Mouse (Mus musculus) stomach, embryonic 14.5 days (tissue): ENCODE results near the gene Lsm14b. TPM values are rescaled to one million over a fixed set of nuclear protein-coding genes. Genes with fewer than 3 reads are reported as not detected.

Experiments used
- ATAC-seq: fragments of 200-750 bp; cut with Nextera tagmentation; 2 replicates; pipeline ENCODE4 v1.8.0; 2017; ENCODE audit warnings: low read depth, moderate TSS enrichment; ENCODE audit not compliant: insufficient number of reproducible peaks, insufficient read depth, low FRiP score
- H3K27ac ChIP-seq: fragments of 300-500 bp; sonication (generic); 2 replicates; pipeline ENCODE4 v1.5.1; 2014; ENCODE audit warnings: mild to moderate bottlenecking, low read length, moderate library complexity, mixed read lengths
- H3K27me3 ChIP-seq: fragments of 300-500 bp; sonication (generic); 2 replicates; pipeline ENCODE4 v1.6.1; 2014; ENCODE audit warnings: low read length, control low read depth, mixed read lengths; ENCODE audit not compliant: control insufficient read depth, insufficient read depth
- H3K36me3 ChIP-seq: fragments of 300-500 bp; sonication (generic); 2 replicates; pipeline ENCODE4 v1.6.1; 2014; ENCODE audit warnings: mild to moderate bottlenecking, control low read depth, low read length, moderate library complexity, mixed read lengths; ENCODE audit not compliant: control insufficient read depth, insufficient read depth
- H3K4me1 ChIP-seq: fragments of 300-500 bp; sonication (generic); 2 replicates; pipeline ENCODE4 v1.6.1; 2014; ENCODE audit warnings: low read length, control low read depth, mixed read lengths; ENCODE audit not compliant: control insufficient read depth, insufficient read depth
- H3K4me2 ChIP-seq: fragments of 300-500 bp; sonication (generic); replicated peaks from 2 replicates; pipeline ENCODE4 v1.6.1; 2014; ENCODE audit warnings: low read depth, low read length, control low read depth
- H3K4me3 ChIP-seq: fragments of 300-500 bp; sonication (generic); 2 replicates; pipeline ENCODE4 v1.5.1; 2014; ENCODE audit warnings: low read depth, low read length, control low read depth
- H3K9ac ChIP-seq: fragments of 300-500 bp; sonication (generic); replicated peaks from 2 replicates; pipeline ENCODE4 v1.6.1; 2014; ENCODE audit warnings: low read depth, mild to moderate bottlenecking, control low read depth, low read length, moderate library complexity, mixed read lengths
- H3K9me3 ChIP-seq: fragments of 300-500 bp; sonication (generic); 2 replicates; pipeline ENCODE4 v1.6.1; 2016; ENCODE audit warnings: low read depth, low read length, control low read depth; ENCODE audit not compliant: control insufficient read depth
- WGBS: fragments of 180-500 bp; shearing (Covaris S2); extraction: QIAGEN DNeasy Blood & Tissue Kit; methylation state at CpG from one replicate; pipeline ENCODE4 v1.1.7; 2014; 5-methylcytosine and 5-hydroxymethylcytosine counted together
- polyA plus RNA-seq: library from polyadenylated mRNA; unstranded; fragments of >200 nt; fragmentation: Nextera tagmentation; extraction: Ambion mirVana; gene quantifications from 2 replicates; pipeline ENCODE4 v1.2.1, GENCODE M21; 2014

The Lsm14b gene
- polyA plus RNA-seq, 1 experiment from 2014 or later: 6.9 TPM

GRCm38 (mm10) chr2:180006352-180007017 lies 18.3 kb upstream of the Lsm14b start:
- peak; percentile 59 for ATAC-seq

GRCm38 (mm10) chr2:180010686-180011085 lies 14.1 kb upstream of the Lsm14b start:
- Histone ChIP-seq H3K4me3 (no peak overlapping the region), H3K9ac (no peak overlapping the region), H3K9me3 (no peaks in the 10 kb centered on the region), H3K4me1 (peaks cover 6% of the 10 kb centered on the region; the same call in 1 of the 2 replicates), H3K4me2 (no peak overlapping the region), H3K36me3 (no peaks in the 10 kb centered on the region), H3K27me3 (no peaks in the 10 kb centered on the region), H3K27ac (no peak overlapping the region)
- 90% methylated on average over 7 of the region's 7 CpGs for WGBS
- no peak for ATAC-seq

More at GRCm38 (mm10) chr2:180006352-180007017, 18.3 kb upstream of the Lsm14b start:
- Histone ChIP-seq H3K4me2 (no peak overlapping the region), H3K9me3 (no peaks in the 10 kb centered on the region), H3K27me3 (no peaks in the 10 kb centered on the region), H3K36me3 (no peaks in the 10 kb centered on the region), H3K4me1 (no peaks in the 10 kb centered on the region), H3K4me3 (no peak overlapping the region), H3K9ac (no peak overlapping the region), H3K27ac (no peak overlapping the region)
- WGBS: 35% methylated on average over 9 of the region's 9 CpGs

GRCm38 (mm10) chr2:180011370-180011769 lies 13.4 kb upstream of the Lsm14b start:
- Histone ChIP-seq H3K4me2 (no peak overlapping the region), H3K4me3 (no peak overlapping the region), H3K36me3 (no peaks in the 10 kb centered on the region), H3K9ac (no peak overlapping the region), H3K4me1 (peaks cover 6% of the 10 kb centered on the region; the same call in 1 of the 2 replicates), H3K27me3 (no peaks in the 10 kb centered on the region), H3K27ac (no peak overlapping the region), H3K9me3 (no peaks in the 10 kb centered on the region)
- 79% methylated on average over 6 of the region's 6 CpGs for WGBS
- 0 out of 2 replicates have a peak, but pooled peaks have one; percentile 29 for ATAC-seq

- H3K36me3 ChIP-seq: no peaks in the 10 kb centered on the region
- H3K27me3 ChIP-seq: no peaks in the 10 kb centered on the region
- H3K4me1 ChIP-seq: peaks cover 11% of the 10 kb centered on the region; the same call in 1 of the 2 replicates
- ATAC-seq: no peak
- no peak overlapping the region for H3K4me3 ChIP-seq
- H3K4me2 ChIP-seq: no peak overlapping the region
- WGBS: 89% methylated on average over 7 of the region's 7 CpGs
- H3K9ac ChIP-seq: no peak overlapping the region
- H3K27ac ChIP-seq: no peak overlapping the region
- no peaks in the 10 kb centered on the region for H3K9me3 ChIP-seq
Observed at GRCm38 (mm10) chr2:180013686-180014085, 11.1 kb upstream of the Lsm14b start.

- H3K9ac ChIP-seq: no peak overlapping the region
- H3K9me3 ChIP-seq: no peaks in the 10 kb centered on the region
- H3K36me3 ChIP-seq: no peaks in the 10 kb centered on the region
- no peak for ATAC-seq
- H3K4me1 ChIP-seq: peaks cover 11% of the 10 kb centered on the region; the same call in 1 of the 2 replicates
- 42% methylated on average over 4 of the region's 4 CpGs for WGBS
- no peak overlapping the region for H3K4me3 ChIP-seq
- peak overlapping the region; percentile 28; the same call in 1 of the 2 replicates for H3K27ac ChIP-seq
- 0 out of 2 replicates have a peak, but pooled peaks cover 5% of the 10 kb centered on the region for H3K27me3 ChIP-seq
- no peak overlapping the region for H3K4me2 ChIP-seq
Observed at GRCm38 (mm10) chr2:180017632-180018031, 7.2 kb upstream of the Lsm14b start.

GRCm38 (mm10) chr2:180018573-180018972 lies 6.2 kb upstream of the Lsm14b start:
- H3K9me3 ChIP-seq: no peaks in the 10 kb centered on the region
- no peak for ATAC-seq

GRCm38 (mm10) chr2:180020091-180020661 lies 4.6 kb upstream of the Lsm14b start:
- ATAC-seq: no peak
- Histone ChIP-seq H3K36me3 (no peaks in the 10 kb centered on the region), H3K4me3 (no peak overlapping the region), H3K4me2 (no peak overlapping the region), H3K4me1 (peaks cover 14% of the 10 kb centered on the region; the same call in 1 of the 2 replicates), H3K9me3 (no peaks in the 10 kb centered on the region), H3K27ac (no peak overlapping the region), H3K27me3 (0 out of 2 replicates have a peak, but pooled peaks cover 6% of the 10 kb centered on the region), H3K9ac (no peak overlapping the region)
- WGBS: 77% methylated on average over 7 of the region's 7 CpGs

More at GRCm38 (mm10) chr2:180018573-180018972, 6.2 kb upstream of the Lsm14b start:
- Histone ChIP-seq H3K27me3 (0 out of 2 replicates have a peak, but pooled peaks cover 6% of the 10 kb centered on the region), H3K9ac (no peak overlapping the region), H3K4me1 (peaks cover 11% of the 10 kb centered on the region; the same call in 1 of the 2 replicates), H3K36me3 (no peaks in the 10 kb centered on the region), H3K27ac (no peak overlapping the region), H3K4me2 (no peak overlapping the region), H3K4me3 (no peak overlapping the region)
- 90% methylated on average over 9 of the region's 9 CpGs for WGBS

- peaks cover 10% of the 10 kb centered on the region; the same call in 1 of the 2 replicates for H3K4me1 ChIP-seq
- WGBS: 82% methylated on average over 8 of the region's 8 CpGs
- no peak overlapping the region for H3K9ac ChIP-seq
Observed at GRCm38 (mm10) chr2:180020919-180021318, 3.9 kb upstream of the Lsm14b start.

More at GRCm38 (mm10) chr2:180020919-180021318, 3.9 kb upstream of the Lsm14b start:
- Histone ChIP-seq H3K27me3 (0 out of 2 replicates have a peak, but pooled peaks cover 6% of the 10 kb centered on the region), H3K36me3 (no peaks in the 10 kb centered on the region), H3K4me3 (no peak overlapping the region), H3K27ac (no peak overlapping the region), H3K9me3 (no peaks in the 10 kb centered on the region), H3K4me2 (no peak overlapping the region)
- no peak for ATAC-seq
